Mouse (Mus musculus) monocyte, adult 5-6 weeks (primary cell): ENCODE data around the gene Cep250. TPM values are rescaled to one million over a fixed set of nuclear protein-coding genes. Genes with fewer than 3 reads are reported as not detected.

ENCODE experiments used
- ATAC-seq: fragments of 153-309, 156-312 bp; replicated peaks from 2 replicates; pipeline ENCODE4 v1.8.0; 2017; ENCODE audit warnings: mild to moderate bottlenecking; ENCODE audit not compliant: low TSS enrichment, insufficient number of reproducible peaks, severe bottlenecking, poor library complexity, low FRiP score
- total RNA-seq: library from RNA; stranded (forward); fragments of 200-1000, 200-491, 200-594 nt; gene quantifications from 3 replicates; pipeline ENCODE4 v1.2.3, GENCODE M21; 2017

Cep250 gene
- total RNA-seq, 1 experiment from 2014 or later = 77.6 TPM

DNA sequence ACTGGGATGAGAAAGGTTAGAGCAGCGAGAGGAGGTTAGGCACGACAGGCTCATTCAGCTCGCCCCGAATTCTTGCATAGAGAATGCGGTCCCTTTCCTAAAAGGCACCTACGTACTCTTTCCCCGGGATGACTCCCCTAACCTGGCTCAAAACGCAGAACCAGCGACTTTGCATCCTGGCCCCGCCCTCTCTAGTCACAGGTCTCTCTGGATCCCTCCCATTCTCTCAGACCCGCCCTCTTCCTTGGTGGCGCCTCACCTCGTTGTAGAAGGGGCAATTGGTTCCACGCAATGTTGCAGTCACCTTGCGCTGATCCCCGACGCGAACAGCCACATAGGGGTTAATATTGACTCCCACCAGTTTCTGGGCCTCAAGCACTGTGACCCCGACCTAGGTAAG, 91.7 kb downstream of the Cep250 start:
- ATAC-seq = no peak

Other genes starting within 250 kb of the Cep250 start
- gene Edem2, start 227.0 kb upstream of the Cep250 start, total RNA-seq = 28.7 to 43.2 TPM (median 37.4 TPM) in 3 replicates
- gene Gm17581, start 220.6 kb upstream of the Cep250 start, total RNA-seq = not detected in 3 replicates
- gene Procr, start 205.3 kb upstream of the Cep250 start, total RNA-seq = not detected in 3 replicates
- 0.10 TPM in 1 of 3 replicates, not detected in the others for gene Mmp24, start 181.1 kb upstream of the Cep250 start, total RNA-seq
- 8.5 to 10.6 TPM (median 9.7 TPM) in 3 replicates for gene BC029722, start 137.0 kb upstream of the Cep250 start, total RNA-seq
- gene Eif6, start 129.5 kb upstream of the Cep250 start, total RNA-seq = 38.9 to 84.9 TPM (median 83.4 TPM) in 3 replicates
- not detected in 3 replicates for gene Fam83c, start 121.6 kb upstream of the Cep250 start, total RNA-seq
- 33.3 to 43.3 TPM (median 37.7 TPM) in 3 replicates for gene Uqcc1, start 26.1 kb upstream of the Cep250 start, total RNA-seq
- not detected in 3 replicates for gene Gm15557, start 15.7 kb upstream of the Cep250 start, total RNA-seq
- gene Gdf5, start 11.1 kb upstream of the Cep250 start, total RNA-seq = not detected in 3 replicates
- gene 6430550D23Rik, start 51.5 kb downstream of the Cep250 start, total RNA-seq = 0.87 to 1.8 TPM in 2 of 3 replicates, not detected in the other
- 57.6 to 77.8 TPM (median 66.2 TPM) in 3 replicates for gene Ergic3, start 51.6 kb downstream of the Cep250 start, total RNA-seq
- gene Fer1l4, start 96.5 kb downstream of the Cep250 start, total RNA-seq = not detected in 3 replicates
- 0.29 to 2.2 TPM (median 1.9 TPM) in 3 replicates for gene Spag4, start 108.7 kb downstream of the Cep250 start, total RNA-seq
- 33.8 to 71.0 TPM (median 55.8 TPM) in 3 replicates for gene Cpne1, start 155.5 kb downstream of the Cep250 start, total RNA-seq
- 11.0 to 22.7 TPM (median 13.0 TPM) in 3 replicates for gene Rbm12, start 155.5 kb downstream of the Cep250 start, total RNA-seq
- gene Gm28036, start 170.6 kb downstream of the Cep250 start, total RNA-seq = 22.3 to 33.9 TPM (median 24.9 TPM) in 3 replicates
- 9.1 to 25.0 TPM (median 10.2 TPM) in 3 replicates for gene Romo1, start 187.6 kb downstream of the Cep250 start, total RNA-seq
- gene Nfs1, start 187.7 kb downstream of the Cep250 start, total RNA-seq = 28.1 to 50.8 TPM (median 31.0 TPM) in 3 replicates
- gene Rbm39, start 223.8 kb downstream of the Cep250 start, total RNA-seq = 1,407 to 1,708 TPM (median 1,696 TPM) in 3 replicates
- 25.7 to 71.4 TPM (median 66.4 TPM) in 3 replicates for gene Phf20, start 240.0 kb downstream of the Cep250 start, total RNA-seq